Mouse (Mus musculus): ENCODE measurements around the gene Rnf123. TPM values are rescaled to one million over a fixed set of nuclear protein-coding genes. Genes with fewer than 3 reads are reported as not detected.
A peak's percentile ranks its signal among the peaks of the same experiment; 100 is the strongest.

Gene Rnf123
- polyA plus RNA-seq, 1 experiment from 2014 or later, result 32.7 TPM

- Histone ChIP-seq H3K4me2 (no peak overlapping the region), H3K4me3 (replicated peaks) (no peak overlapping the region), H3K27ac (no peak overlapping the region), H3K36me3 (no peaks in the 10 kb centered on the region), H3K27me3 (replicated peaks) (no peaks in the 10 kb centered on the region), H3K9ac (no peak overlapping the region), H3K9me3 (no peaks in the 10 kb centered on the region), H3K4me1 (no peaks in the 10 kb centered on the region)
- no peak for ATAC-seq (ENCODE audit: insufficient read depth, low FRiP score, low read depth)
Observed at GRCm38 (mm10) chr9:108010385-108010784, 72.8 kb downstream of the Rnf123 start.

GRCm38 (mm10) chr9:108008041-108008440, 75.1 kb downstream of the Rnf123 start:
- Histone ChIP-seq H3K4me2 (no peak overlapping the region), H3K4me3 (replicated peaks) (no peak overlapping the region), H3K9ac (no peak overlapping the region), H3K27ac (no peak overlapping the region), H3K36me3 (no peaks in the 10 kb centered on the region), H3K9me3 (no peaks in the 10 kb centered on the region), H3K27me3 (replicated peaks) (no peaks in the 10 kb centered on the region), H3K4me1 (0 out of 2 replicates have a peak, but pooled peaks cover 7% of the 10 kb centered on the region)
- 82% methylated on average over 5 of the region's 5 CpGs for WGBS
- no peak for ATAC-seq (ENCODE audit: insufficient read depth, low FRiP score, low read depth)

GRCm38 (mm10) chr9:108003531-108003890, 79.6 kb downstream of the Rnf123 start:
- Histone ChIP-seq H3K27ac (peak overlapping the region; percentile 94; the same call in 1 of the 2 replicates), H3K4me3 (replicated peaks) (peak overlapping the region; percentile 100), H3K9me3 (no peaks in the 10 kb centered on the region), H3K36me3 (no peaks in the 10 kb centered on the region), H3K27me3 (replicated peaks) (no peaks in the 10 kb centered on the region), H3K4me2 (peak overlapping the region; percentile 61), H3K9ac (peak overlapping the region; percentile 96), H3K4me1 (0 out of 2 replicates have a peak, but pooled peaks cover 7% of the 10 kb centered on the region)
- no peak for ATAC-seq (ENCODE audit: insufficient read depth, low FRiP score, low read depth)
- 12% methylated on average over 8 of the region's 8 CpGs for WGBS

GRCm38 (mm10) chr9:108002778-108003530, 80.2 kb downstream of the Rnf123 start:
- Histone ChIP-seq H3K4me1 (0 out of 2 replicates have a peak, but pooled peaks cover 7% of the 10 kb centered on the region), H3K4me3 (replicated peaks) (peak overlapping the region; percentile 100), H3K4me2 (peak overlapping the region; percentile 61), H3K9me3 (no peaks in the 10 kb centered on the region), H3K27me3 (replicated peaks) (no peaks in the 10 kb centered on the region), H3K27ac (peak overlapping the region; percentile 94), H3K9ac (peak overlapping the region; percentile 96), H3K36me3 (no peaks in the 10 kb centered on the region)
- under 1% methylated on average over 50 of the region's 50 CpGs for WGBS
- ATAC-seq (ENCODE audit: insufficient read depth, low FRiP score, low read depth), result peak; percentile 48

GRCm38 (mm10) chr9:108001922-108002770, 81.0 kb downstream of the Rnf123 start, which contains the start of gene Ip6k1:
Gene Ip6k1, plus strand, starts transcription at chr9:108002501.
- no peaks in the 10 kb centered on the region for H3K27me3 ChIP-seq (replicated peaks)
- peak within 1 kb of the TSS; percentile 100 for H3K4me3 ChIP-seq (replicated peaks)
- peak within 1 kb of the TSS; percentile 96 for H3K9ac ChIP-seq
- H3K4me2 ChIP-seq, result peak within 1 kb of the TSS; percentile 85
- ATAC-seq (ENCODE audit: insufficient read depth, low FRiP score, low read depth), result peak; percentile 98
- H3K9me3 ChIP-seq, result no peaks in the 10 kb centered on the region
- H3K4me1 ChIP-seq, result 0 out of 2 replicates have a peak, but pooled peaks cover 7% of the 10 kb centered on the region
- H3K27ac ChIP-seq, result peak within 1 kb of the TSS; percentile 94
- WGBS, result under 1% methylated on average over 51 of the region's 51 CpGs
- H3K36me3 ChIP-seq, result no peaks in the 10 kb centered on the region

Small RNA genes within 50 kb of the gene (microRNA-seq; reads per million reads assigned to microRNA genes)
- gene Gm47303 (not detected), gene Mir7088 (not detected)

Other genes starting within 250 kb of the Rnf123 start
- 67.4 and 76.2 TPM in 2 replicates for gene Rbm6, start 210.1 kb downstream of the Rnf123 start, polyA plus RNA-seq (2015; fragmentation: Nextera tagmentation; extraction: Ambion mirVana)
- gene Mon1a, start 195.2 kb downstream of the Rnf123 start, polyA plus RNA-seq (2015; fragmentation: Nextera tagmentation; extraction: Ambion mirVana), result 19.4 and 21.0 TPM in 2 replicates
- gene Mst1r, start 176.5 kb downstream of the Rnf123 start, polyA plus RNA-seq (2015; fragmentation: Nextera tagmentation; extraction: Ambion mirVana), result 10.8 TPM in 2 replicates
- not detected in 2 replicates for gene Actl11, start 154.9 kb downstream of the Rnf123 start, polyA plus RNA-seq (2015; fragmentation: Nextera tagmentation; extraction: Ambion mirVana)
- gene Camkv, start 147.7 kb downstream of the Rnf123 start, polyA plus RNA-seq (2015; fragmentation: Nextera tagmentation; extraction: Ambion mirVana), result 3.0 and 3.1 TPM in 2 replicates
- 17.2 and 18.3 TPM in 2 replicates for gene Traip, start 133.2 kb downstream of the Rnf123 start, polyA plus RNA-seq (2015; fragmentation: Nextera tagmentation; extraction: Ambion mirVana)
- 37.0 and 40.2 TPM in 2 replicates for gene Uba7, start 107.8 kb downstream of the Rnf123 start, polyA plus RNA-seq (2015; fragmentation: Nextera tagmentation; extraction: Ambion mirVana)
- 6.1 and 6.9 TPM in 2 replicates for gene Gm20661, start 100.3 kb downstream of the Rnf123 start, polyA plus RNA-seq (2015; fragmentation: Nextera tagmentation; extraction: Ambion mirVana)
- gene Inka1, start 97.5 kb downstream of the Rnf123 start, polyA plus RNA-seq (2015; fragmentation: Nextera tagmentation; extraction: Ambion mirVana), result 47.6 and 54.7 TPM in 2 replicates
- gene Cdhr4, start 90.8 kb downstream of the Rnf123 start, polyA plus RNA-seq (2015; fragmentation: Nextera tagmentation; extraction: Ambion mirVana), result 10.9 and 13.7 TPM in 2 replicates
- gene Gm20662, start 87.0 kb downstream of the Rnf123 start, polyA plus RNA-seq (2015; fragmentation: Nextera tagmentation; extraction: Ambion mirVana), result 0.46 and 1.1 TPM in 2 replicates
- gene Ip6k1, start 80.8 kb downstream of the Rnf123 start, polyA plus RNA-seq (2015; fragmentation: Nextera tagmentation; extraction: Ambion mirVana), result 46.7 and 48.4 TPM in 2 replicates
- gene Gmppb, start 34.1 kb downstream of the Rnf123 start, polyA plus RNA-seq (2015; fragmentation: Nextera tagmentation; extraction: Ambion mirVana), result 45.2 and 48.4 TPM in 2 replicates
- gene Amigo3, start 30.2 kb downstream of the Rnf123 start, polyA plus RNA-seq (2015; fragmentation: Nextera tagmentation; extraction: Ambion mirVana), result 3.5 and 3.6 TPM in 2 replicates
- gene Mst1, start 2.9 kb downstream of the Rnf123 start, polyA plus RNA-seq (2015; fragmentation: Nextera tagmentation; extraction: Ambion mirVana), result 5.2 and 7.9 TPM in 2 replicates
- 73.7 and 76.1 TPM in 2 replicates for gene Apeh, start 11.3 kb upstream of the Rnf123 start, polyA plus RNA-seq (2015; fragmentation: Nextera tagmentation; extraction: Ambion mirVana)
- gene Bsn, start 107.0 kb upstream of the Rnf123 start, polyA plus RNA-seq (2015; fragmentation: Nextera tagmentation; extraction: Ambion mirVana), result 2.8 and 3.0 TPM in 2 replicates
- gene Dag1, start 180.6 kb upstream of the Rnf123 start, polyA plus RNA-seq (2015; fragmentation: Nextera tagmentation; extraction: Ambion mirVana), result 74.7 and 90.6 TPM in 2 replicates
- gene Nicn1, start 207.1 kb upstream of the Rnf123 start, polyA plus RNA-seq (2015; fragmentation: Nextera tagmentation; extraction: Ambion mirVana), result 27.6 and 31.2 TPM in 2 replicates
- 21.8 and 22.3 TPM in 2 replicates for gene Amt, start 213.5 kb upstream of the Rnf123 start, polyA plus RNA-seq (2015; fragmentation: Nextera tagmentation; extraction: Ambion mirVana)
- gene Rhoa, start 222.8 kb upstream of the Rnf123 start, polyA plus RNA-seq (2015; fragmentation: Nextera tagmentation; extraction: Ambion mirVana), result 452 and 455 TPM in 2 replicates
- gene Tcta, start 222.8 kb upstream of the Rnf123 start, polyA plus RNA-seq (2015; fragmentation: Nextera tagmentation; extraction: Ambion mirVana), result 40.0 and 42.1 TPM in 2 replicates